Mouse (Mus musculus) liver, embryonic 14.5 days (tissue): ENCODE measurements at regions not wholly inside any gene's neighbourhood (a gene's known extent, or its start where the extent isn't known, plus 50 kb on each side); places are given as distances from the start of the nearest gene placed in this dataset.

ENCODE experiments used
- CTCF ChIP-seq: IDR thresholded peaks from 2 replicates; pipeline ENCODE4 v1.5.1; 2016; ENCODE audit warnings: antibody characterized with exemption, low read depth, control low read depth
- EP300 ChIP-seq: IDR thresholded peaks from 2 replicates; pipeline ENCODE4 v1.6.1; 2016; ENCODE audit warnings: antibody characterized with exemption, low read depth

DNA sequence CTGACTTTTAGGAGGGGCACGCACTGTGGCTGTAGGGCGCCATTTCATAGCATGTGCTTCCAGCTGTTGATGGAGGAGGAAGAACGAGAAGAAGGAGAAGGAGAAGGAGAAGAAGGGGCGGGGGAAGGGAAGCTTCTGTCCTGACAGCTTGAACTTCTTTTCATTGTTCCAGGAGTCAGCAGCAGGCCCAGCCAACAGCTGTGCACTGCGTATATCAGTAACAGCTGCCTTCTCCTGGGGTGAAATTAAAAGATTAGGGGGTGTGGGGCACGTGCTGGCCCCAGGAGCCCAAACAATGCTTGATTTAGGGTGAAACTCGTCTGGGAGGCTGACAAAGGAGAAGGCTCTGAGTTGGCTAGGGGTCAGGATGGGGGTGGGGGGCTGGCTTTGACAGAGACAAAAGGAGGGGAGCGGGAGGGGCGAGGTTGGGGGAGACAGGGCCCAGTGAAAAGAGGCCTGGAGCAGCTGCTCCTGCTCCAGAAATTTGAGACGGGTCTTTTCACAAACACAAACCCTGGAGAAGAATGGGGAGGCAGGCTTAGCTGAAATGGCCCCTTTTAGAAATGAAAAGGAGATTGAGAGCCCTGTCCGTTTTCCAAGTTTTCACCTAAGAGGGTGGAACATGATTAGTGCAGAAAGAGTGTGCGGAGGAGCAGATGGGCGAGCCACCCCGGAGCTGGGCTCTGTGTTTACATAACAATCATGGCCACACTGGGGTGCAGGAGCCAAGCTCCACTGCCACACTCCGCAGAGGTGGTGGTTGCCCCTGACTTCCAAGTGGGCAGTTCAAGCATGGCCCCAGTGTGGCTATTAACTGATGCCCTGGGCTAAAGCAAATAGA, 74.3 kb downstream of the Gadd45g start:
- TF ChIP-seq EP300 (no peak), CTCF (0 out of 2 replicates have a peak, but pooled peaks have one; percentile 3)
